Mouse (Mus musculus) testis, postnatal 14 days (tissue): ENCODE results near the gene Erich4.
"Not testable (repeated sequence)": the region's sequence is repeated elsewhere in the genome, so short reads cannot be mapped to it uniquely, and the experiment has no call there.

Experiments used
- DNase-seq: peaks from one replicate; pipeline ENCODE4 v3.0.0; 2021; ENCODE audit warnings: low spot score

Gene Erich4

GRCm38 (mm10) chr7:25576793-25577437 is 38.8 kb downstream of the Erich4 start:
- not testable (repeated sequence) for DNase-seq

GRCm38 (mm10) chr7:25576308-25576707 is 39.4 kb downstream of the Erich4 start:
- not testable (repeated sequence) for DNase-seq

- DNase-seq: no peak
These were observed 39.8 kb downstream of the Erich4 start for GRCm38 (mm10) chr7:25575870-25576269.

- DNase-seq: no peak
These were observed 40.6 kb downstream of the Erich4 start for GRCm38 (mm10) chr7:25575105-25575504.

- not testable (repeated sequence) for DNase-seq
These were observed 41.9 kb downstream of the Erich4 start for GRCm38 (mm10) chr7:25573806-25574205.

GRCm38 (mm10) chr7:25568721-25569120 is 47.0 kb downstream of the Erich4 start:
- no peak for DNase-seq
